8 mouse cellular contexts compared by ENCODE assay signal in genomic region chr4:141506352-141506751, GRCm38 (mm10). TPM values are rescaled to one million over a fixed set of nuclear protein-coding genes. Genes with fewer than 3 reads are reported as not detected.
A peak's percentile ranks its signal among the peaks of the same experiment; 100 is the strongest.
DNase-seq lines count a peak whose midpoint lies in the region; ATAC-seq lines count a peak whose summit lies in the region.

No protein-coding gene starts in this region.

- peak; percentile 83 to 91 for DNase-seq in adrenal gland, adult (ENCODE audit: inconsistent age in 2 of 2, low spot score in 1 of 2)
- DNase-seq in cerebellum, adult 9-11 months = peak; percentile 70
- peak; percentile 65 for DNase-seq in gastrocnemius, adult 18-20 months (ENCODE audit: low spot score)
- DNase-seq in hindbrain, embryonic 14.5 days (ENCODE audit: low spot score) = peak; percentile 83
- DNase-seq in left cerebral cortex, adult 11 months (ENCODE audit: low spot score) = peak; percentile 59
- peak; percentile 61 for DNase-seq in right cerebral cortex, postnatal 14 days
- DNase-seq in T-cell, adult 2 months (ENCODE audit: low spot score) = no peak

- H3K9ac ChIP-seq in hindbrain, embryonic 14.5 days = no peak overlapping the region

- ATAC-seq in hindbrain, embryonic 14.5 days (ENCODE audit: low FRiP score) = peak; percentile 80
- peak; percentile 90 for ATAC-seq in megakaryocyte, adult 5-6 weeks (ENCODE audit: poor library complexity, severe bottlenecking)

- peaks cover 25% of the 10 kb centered on the region for H3K4me1 ChIP-seq in hindbrain, embryonic 14.5 days (replicated peaks; ENCODE audit: control insufficient read depth, insufficient read depth, low read length)

- no peak overlapping the region for H3K4me3 ChIP-seq in hindbrain, embryonic 14.5 days (replicated peaks; ENCODE audit: low read length)

- WGBS in hindbrain, embryonic 14.5 days = 51% methylated on average over 10 of the region's 10 CpGs

- H3K4me2 ChIP-seq in hindbrain, embryonic 14.5 days (replicated peaks) = peak overlapping the region; percentile 9; the same call in 1 of the 2 replicates

- H3K27ac ChIP-seq in hindbrain, embryonic 14.5 days = peak overlapping the region; percentile 90

- H3K27me3 ChIP-seq in hindbrain, embryonic 14.5 days (ENCODE audit: control insufficient read depth, insufficient read depth, low read length) = no peaks in the 10 kb centered on the region

- no peaks in the 10 kb centered on the region for H3K36me3 ChIP-seq in hindbrain, embryonic 14.5 days (replicated peaks; ENCODE audit: control insufficient read depth, insufficient read depth)

- no peaks in the 10 kb centered on the region for H3K9me3 ChIP-seq in hindbrain, embryonic 14.5 days (ENCODE audit: control insufficient read depth, low read length)

RNA-seq across cellular contexts. Expression of gene Spen, which starts 32.0 kb away (rescaled TPM):
- total RNA-seq in gastrocnemius, adult 18-20 months (2021) = 10 to 100 TPM; 21.4 to 21.9 TPM
- 20.3 and 20.4 TPM in 2 replicates for polyA plus RNA-seq in hindbrain, embryonic 14.5 days (2014; fragmentation: Nextera tagmentation; extraction: Ambion mirVana)
- total RNA-seq in megakaryocyte, adult 5-6 weeks (2015) = 30.4 and 34.2 TPM in 2 replicates
- total RNA-seq in megakaryocyte, adult 5-6 weeks (2017) = 28.7 and 39.3 TPM in 2 replicates
